Mouse (Mus musculus): ENCODE results near the gene Slc31a1. TPM values are rescaled to one million over a fixed set of nuclear protein-coding genes. Genes with fewer than 3 reads are reported as not detected.

The Slc31a1 gene
- polyA plus RNA-seq, 1 experiment from 2014 or later = 48.9 TPM

Other genes starting within 250 kb of the Slc31a1 start
- gene Mup21, start 209.9 kb upstream of the Slc31a1 start, polyA plus RNA-seq (2014; fragmentation: Nextera tagmentation; extraction: Ambion mirVana) = not detected in 2 replicates
- 32.7 and 33.3 TPM in 2 replicates for gene Zfp37, start 129.7 kb upstream of the Slc31a1 start, polyA plus RNA-seq (2014; fragmentation: Nextera tagmentation; extraction: Ambion mirVana)
- gene Slc31a2, start 98.2 kb upstream of the Slc31a1 start, polyA plus RNA-seq (2014; fragmentation: Nextera tagmentation; extraction: Ambion mirVana) = 12.6 and 14.4 TPM in 2 replicates
- 23.5 and 24.3 TPM in 2 replicates for gene Fkbp15, start 179 bp upstream of the Slc31a1 start, polyA plus RNA-seq (2014; fragmentation: Nextera tagmentation; extraction: Ambion mirVana)
- gene Cdc26, start 47.9 kb downstream of the Slc31a1 start, polyA plus RNA-seq (2014; fragmentation: Nextera tagmentation; extraction: Ambion mirVana) = 83.1 and 95.1 TPM in 2 replicates
- gene Prpf4, start 48.1 kb downstream of the Slc31a1 start, polyA plus RNA-seq (2014; fragmentation: Nextera tagmentation; extraction: Ambion mirVana) = 15.0 and 16.1 TPM in 2 replicates
- not detected in 2 replicates for gene Rnf183, start 74.5 kb downstream of the Slc31a1 start, polyA plus RNA-seq (2014; fragmentation: Nextera tagmentation; extraction: Ambion mirVana)
- 9.8 and 13.5 TPM in 2 replicates for gene Wdr31, start 110.2 kb downstream of the Slc31a1 start, polyA plus RNA-seq (2014; fragmentation: Nextera tagmentation; extraction: Ambion mirVana)
- 0.86 and 1.2 TPM in 2 replicates for gene Bspry, start 119.3 kb downstream of the Slc31a1 start, polyA plus RNA-seq (2014; fragmentation: Nextera tagmentation; extraction: Ambion mirVana)
- gene Hdhd3, start 142.7 kb downstream of the Slc31a1 start, polyA plus RNA-seq (2014; fragmentation: Nextera tagmentation; extraction: Ambion mirVana) = 11.7 and 13.3 TPM in 2 replicates
- 73.4 and 75.2 TPM in 2 replicates for gene Alad, start 159.2 kb downstream of the Slc31a1 start, polyA plus RNA-seq (2014; fragmentation: Nextera tagmentation; extraction: Ambion mirVana)
- gene Pole3, start 164.3 kb downstream of the Slc31a1 start, polyA plus RNA-seq (2014; fragmentation: Nextera tagmentation; extraction: Ambion mirVana) = 52.7 and 58.3 TPM in 2 replicates
- gene 4933430I17Rik, start 164.6 kb downstream of the Slc31a1 start, polyA plus RNA-seq (2014; fragmentation: Nextera tagmentation; extraction: Ambion mirVana) = 0.24 and 0.76 TPM in 2 replicates
- gene Rgs3, start 199.1 kb downstream of the Slc31a1 start, polyA plus RNA-seq (2014; fragmentation: Nextera tagmentation; extraction: Ambion mirVana) = 35.2 and 42.9 TPM in 2 replicates